10 mouse cellular contexts compared by ENCODE assay signal in the genomic region with DNA sequence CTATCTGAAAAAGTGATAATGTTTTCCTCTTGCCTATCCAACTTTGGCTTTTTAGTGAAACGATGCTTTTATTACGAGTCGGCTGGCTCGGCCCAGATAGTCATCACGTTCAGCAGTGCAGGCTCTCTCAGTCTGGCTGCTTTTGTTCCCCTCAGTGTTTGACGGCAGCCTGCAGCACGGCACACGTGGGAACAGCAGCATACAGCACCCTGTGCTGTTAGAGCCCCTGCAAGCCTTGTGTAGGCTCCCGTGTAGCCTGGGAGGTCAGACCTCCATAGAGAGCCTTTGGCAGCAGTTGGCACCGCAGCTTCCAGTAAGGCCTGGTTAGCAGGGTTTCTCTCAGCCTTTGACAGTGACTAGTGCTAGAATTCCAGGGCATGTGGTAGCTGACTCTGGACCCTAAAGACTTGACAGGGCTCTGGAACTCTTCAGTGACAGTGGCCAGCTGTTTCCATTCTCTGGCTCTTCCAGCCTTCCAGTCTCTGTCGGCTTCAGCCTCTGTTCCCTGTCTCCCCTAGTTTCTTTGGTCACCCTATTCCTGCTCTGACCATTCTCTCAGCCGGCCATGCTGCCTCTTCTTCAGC. TPM values are rescaled to one million over a fixed set of nuclear protein-coding genes. Genes with fewer than 3 reads are reported as not detected.
DNase-seq lines count a peak whose midpoint lies in the region; TF ChIP-seq lines count a peak whose summit lies in the region.
"Had no signal": no experiment of that assay in that cellular context is flagged by ENCODE, and none has a peak within 500 bp of the region (broad histone marks: within the 10 kb centered on the region; RNA-seq: fewer than 3 reads in every experiment).

No protein-coding gene starts in this region.

- TF ChIP-seq CTCF in lung, adult 2 months (IDR thresholded peaks at IDR 0.05; ENCODE audit: insufficient read depth, low read length): no peak

- no peaks in the 10 kb centered on the region; the same call in 1 of the 2 replicates for H3K4me1 ChIP-seq in lung, adult 2 months (ENCODE audit: control insufficient read depth, insufficient read depth, low read length)

- TF ChIP-seq POLR2A in lung, adult 2 months (IDR thresholded peaks at IDR 0.05; ENCODE audit: borderline replicate concordance, extremely low read depth, low read depth, low read length): no peak

- DNase-seq in urinary bladder, postnatal 14 days (ENCODE audit: low spot score): peak; percentile 29
- no peak for DNase-seq in urinary bladder, adult 2 months (ENCODE audit: low spot score)
- peak; percentile 39 for DNase-seq in heart, postnatal 4 days
- DNase-seq in lung, adult 2 months: peak; percentile 9
- no peak for DNase-seq in spleen, adult 18-20 months
- DNase-seq in layer of hippocampus, postnatal 36 days: no peak
- no peak for DNase-seq in retina, postnatal 1 day
- DNase-seq in embryo, embryonic 10.5 days (ENCODE audit: low spot score): no peak
- DNase-seq: left cerebral cortex, postnatal 4 days had no signal

- 71% methylated on average over 12 of the region's 12 CpGs for WGBS in lung, adult 2 months

- H3K4me3 ChIP-seq in lung, adult 2 months (replicated peaks; ENCODE audit: extremely low read depth, low read depth, low read length): no peak overlapping the region

RNA-seq across cellular contexts. Expression of a gene that starts 15.1 kb away (rescaled TPM):
- 0.10 TPM in 2 replicates for polyA plus RNA-seq in urinary bladder, adult 2 months (2012; rRNA removed)
- total RNA-seq in heart, postnatal 4 days (2021): under 1 TPM; 0.21 to 0.25 TPM
- 1.5 and 2.1 TPM in 2 replicates for polyA plus RNA-seq in lung, adult 2 months (2012; rRNA removed)
- total RNA-seq in layer of hippocampus, postnatal 36 days (2021): 1 to 10 TPM; 1.9 to 2.3 TPM
- total RNA-seq: gastrocnemius, adult 8-10 months had no signal

Comparison
In these comparisons a context has a peak if more than half of its experiments do, and no peak if none do; other contexts are left out.
1. DNase-seq: peak in urinary bladder, postnatal 14 days (single experiment), heart, postnatal 4 days (single experiment) and lung, adult 2 months (single experiment); none in urinary bladder, adult 2 months (single experiment), spleen, adult 18-20 months (0 of 2), layer of hippocampus, postnatal 36 days (0 of 2), retina, postnatal 1 day (single experiment) and embryo, embryonic 10.5 days (single experiment).